Mouse (Mus musculus) cerebellum, adult 18-20 months (tissue): ENCODE results near the gene Fignl2.

Source experiments
- DNase-seq, 2 experiments: peaks; one replicate each; pipeline ENCODE4 v3.0.0; 2021

The Fignl2 gene

DNA sequence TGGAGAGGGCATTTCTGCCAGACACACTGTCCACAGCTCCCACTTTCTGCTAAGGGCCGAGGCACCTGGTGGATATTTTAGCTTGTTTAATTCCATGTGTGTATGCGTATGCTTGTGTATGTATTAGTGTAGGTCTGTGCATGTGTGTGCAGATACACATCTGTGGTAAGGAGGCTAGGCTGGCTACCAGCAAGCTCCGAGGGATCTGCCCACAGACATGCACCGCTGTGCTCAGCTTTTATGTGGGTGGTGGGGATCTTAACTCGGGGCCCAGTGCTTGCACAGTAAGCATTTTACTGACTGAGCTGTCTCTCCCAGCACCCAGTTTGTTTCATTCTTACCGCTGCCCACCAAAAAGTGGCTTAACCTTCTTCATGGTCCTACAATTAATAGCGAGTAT is 71.1 kb downstream of the Fignl2 start:
- no peak for DNase-seq

GRCm38 (mm10) chr15:101006251-101007040 is 71.9 kb downstream of the Fignl2 start:
- peak in 1 of 2 experiments; percentile 26 for DNase-seq

GRCm38 (mm10) chr15:101005717-101006116 is 72.7 kb downstream of the Fignl2 start:
- DNase-seq, result no peak

DNA sequence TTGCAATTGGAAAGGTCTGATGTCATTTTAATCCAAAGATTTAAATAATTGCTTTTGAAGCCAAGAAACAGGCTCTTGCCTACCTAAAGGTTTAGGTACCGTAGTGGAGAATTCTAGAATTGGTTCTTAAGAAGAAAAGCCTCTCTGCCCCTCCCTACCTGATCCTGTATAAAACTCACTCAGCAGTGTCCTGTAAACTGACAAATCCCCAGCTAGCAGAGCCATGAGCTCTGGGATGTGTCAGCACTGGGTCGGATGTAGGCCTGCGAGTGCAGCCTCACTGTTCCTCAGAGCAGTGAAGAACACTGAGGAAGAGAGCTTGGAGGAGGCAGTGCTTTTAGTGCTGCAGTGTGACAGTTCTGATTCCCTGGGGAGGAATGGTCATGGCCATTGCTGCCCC is 73.8 kb downstream of the Fignl2 start:
- no peak for DNase-seq

DNA sequence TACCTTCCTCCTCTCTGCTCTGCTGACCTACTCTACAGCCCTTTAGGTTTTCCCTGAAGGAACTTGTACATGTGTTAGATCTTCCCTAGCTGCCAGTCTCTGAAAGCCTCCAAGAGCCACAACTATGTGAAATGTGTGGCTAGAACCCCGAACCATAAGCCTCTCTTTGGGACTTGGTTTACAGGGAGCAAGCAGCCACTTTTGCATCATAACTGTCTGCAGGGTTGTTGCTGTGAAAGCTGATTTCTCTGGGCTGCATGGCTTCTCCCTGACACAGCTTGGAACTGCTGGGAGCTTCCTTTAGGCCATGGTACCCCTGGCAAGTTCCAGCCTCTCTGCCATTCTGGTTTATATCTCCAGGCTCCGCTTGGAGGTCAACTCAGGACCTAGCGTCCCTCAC is 75.9 kb downstream of the Fignl2 start:
- DNase-seq, result no peak

GRCm38 (mm10) chr15:101001685-101002084 is 76.7 kb downstream of the Fignl2 start:
- DNase-seq, result no peak
